Mouse (Mus musculus) intestine, embryonic 14.5 days (tissue): ENCODE data around the gene Cyp2r1. TPM values are rescaled to one million over a fixed set of nuclear protein-coding genes. Genes with fewer than 3 reads are reported as not detected.
A peak's percentile ranks its signal among the peaks of the same experiment; 100 is the strongest.
"Not testable (repeated sequence)": the region's sequence is repeated elsewhere in the genome, so short reads cannot be mapped to it uniquely, and the experiment has no call there.

Source experiments
- ATAC-seq: fragments of 200-750 bp; cut with Nextera tagmentation; replicated peaks from 2 replicates; pipeline ENCODE4 v1.8.0; 2017; ENCODE audit warnings: low read depth, moderate number of reproducible peaks, moderate TSS enrichment, moderate library complexity; ENCODE audit not compliant: low FRiP score, low TSS enrichment
- DNase-seq: peaks from one replicate; pipeline ENCODE4 v3.0.0-alpha.2; 2018; ENCODE audit warnings: low spot score
- H3K27ac ChIP-seq: fragments of 300-500 bp; sonication (generic); 2 replicates; pipeline ENCODE4 v1.5.1; 2014; ENCODE audit warnings: low read depth, mild to moderate bottlenecking, control low read depth
- H3K27me3 ChIP-seq: fragments of 300-500 bp; sonication (generic); replicated peaks from 2 replicates; pipeline ENCODE4 v1.6.1; 2014; ENCODE audit warnings: low read length, control low read depth; ENCODE audit not compliant: control insufficient read depth, insufficient read depth
- H3K36me3 ChIP-seq: fragments of 300-500 bp; sonication (generic); 2 replicates; pipeline ENCODE4 v1.6.1; 2014; ENCODE audit warnings: low read length, control low read depth; ENCODE audit not compliant: control insufficient read depth, insufficient read depth
- H3K4me1 ChIP-seq: fragments of 300-500 bp; sonication (generic); replicated peaks from 2 replicates; pipeline ENCODE4 v1.6.1; 2014; ENCODE audit warnings: low read length, control low read depth, mixed read lengths; ENCODE audit not compliant: control insufficient read depth, insufficient read depth
- H3K4me2 ChIP-seq: fragments of 300-500 bp; sonication (generic); 2 replicates; pipeline ENCODE4 v1.6.1; 2014; ENCODE audit warnings: low read length
- H3K4me3 ChIP-seq: fragments of 300-500 bp; sonication (generic); 2 replicates; pipeline ENCODE4 v1.5.1; 2014; ENCODE audit warnings: low read depth, low read length, control low read depth, mixed read lengths
- H3K9ac ChIP-seq: fragments of 300-500 bp; sonication (generic); 2 replicates; pipeline ENCODE4 v1.6.1; 2014; ENCODE audit warnings: mild to moderate bottlenecking, low read length
- H3K9me3 ChIP-seq: fragments of 300-500 bp; sonication (generic); 2 replicates; pipeline ENCODE4 v1.6.1; 2016; ENCODE audit warnings: low read length, control low read depth; ENCODE audit not compliant: control insufficient read depth
- WGBS: fragments of 180-500 bp; shearing (Covaris S2); extraction: QIAGEN DNeasy Blood & Tissue Kit; methylation state at CpG from one replicate; pipeline ENCODE4 v1.1.7; 2014; 5-methylcytosine and 5-hydroxymethylcytosine counted together
- polyA plus RNA-seq: library from polyadenylated mRNA; unstranded; fragments of >200 nt; fragmentation: Nextera tagmentation; extraction: Ambion mirVana; gene quantifications from 2 replicates; pipeline ENCODE4 v1.2.1, GENCODE M21; 2014

Cyp2r1 gene
- 2.4 and 2.7 TPM in 2 replicates for polyA plus RNA-seq

DNA sequence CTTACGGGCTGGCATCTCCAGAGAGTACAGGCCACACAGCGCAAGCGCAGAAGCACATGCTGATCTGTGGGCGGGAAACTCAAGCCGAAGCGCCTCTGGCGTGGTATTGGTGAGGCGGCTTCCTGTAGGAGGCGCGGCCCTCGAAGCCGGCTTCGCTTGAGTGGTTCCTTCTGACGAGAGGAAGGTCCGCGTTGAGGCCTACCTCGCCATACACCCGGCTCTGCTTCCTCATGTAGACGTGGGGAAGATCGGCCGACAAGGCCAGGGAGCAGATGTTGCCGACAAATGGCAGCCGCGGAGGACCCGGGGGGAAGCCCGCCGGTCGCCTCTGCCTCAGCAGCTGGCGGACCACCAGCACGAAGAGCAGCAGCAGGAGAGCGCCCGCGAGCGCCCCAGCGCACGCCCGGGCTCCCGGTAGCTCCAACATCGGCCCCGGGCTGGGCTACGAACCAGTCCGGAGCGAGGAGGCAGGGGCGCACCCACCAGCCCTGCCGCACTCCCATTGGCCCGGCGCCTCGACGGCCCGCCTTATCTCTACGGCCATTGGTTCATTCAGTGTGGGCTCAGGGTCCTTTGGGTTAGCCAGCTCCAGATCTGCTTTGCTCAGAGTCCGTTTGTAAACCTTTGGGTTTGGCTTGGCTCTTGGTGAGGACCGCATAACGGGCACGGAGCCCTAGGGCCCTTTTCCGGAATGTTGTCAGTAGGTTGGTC is at the start of gene Cyp2r1:
Gene Cyp2r1, minus strand, starts transcription at position 442 of the 711 bp plus-strand sequence.
- H3K27me3 ChIP-seq, result no peaks in the 10 kb centered on the region
- H3K4me1 ChIP-seq, result no peaks in the 10 kb centered on the region
- no peaks in the 10 kb centered on the region for H3K36me3 ChIP-seq
- peak within 1 kb of the TSS; percentile 86 for H3K27ac ChIP-seq
- ATAC-seq, result peak; percentile 100
- peak within 1 kb of the TSS; percentile 59 for H3K4me2 ChIP-seq
- peak; percentile 93 for DNase-seq
- H3K4me3 ChIP-seq, result peak within 1 kb of the TSS; percentile 48
- peak within 1 kb of the TSS; percentile 59 for H3K9ac ChIP-seq
- H3K9me3 ChIP-seq, result no peaks in the 10 kb centered on the region
- 3% methylated on average over 56 of the region's 56 CpGs for WGBS

DNA sequence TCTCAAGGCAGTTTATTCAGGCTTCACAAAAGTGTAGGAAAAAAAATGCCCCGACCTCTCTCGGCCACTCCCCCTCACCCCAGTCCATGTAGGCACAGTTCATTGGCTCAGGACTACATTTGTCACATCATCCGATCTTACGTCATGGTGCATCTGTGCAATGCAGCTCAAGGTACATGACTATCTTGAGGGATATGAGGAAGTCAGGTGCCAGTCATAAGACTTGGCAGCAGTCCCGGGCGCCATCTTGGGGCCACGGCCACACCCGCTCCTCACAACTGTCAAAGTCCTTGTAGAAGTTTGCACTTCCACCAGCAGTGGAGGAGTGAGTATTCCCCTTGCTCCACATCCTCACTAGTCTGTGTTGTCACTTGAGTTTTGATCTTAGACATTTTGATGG is 31.6 kb upstream of the Cyp2r1 start:
- not testable (repeated sequence) for H3K9ac ChIP-seq, H3K27me3 ChIP-seq, H3K36me3 ChIP-seq, H3K27ac ChIP-seq, H3K9me3 ChIP-seq, DNase-seq, H3K4me2 ChIP-seq, ATAC-seq, H3K4me1 ChIP-seq, H3K4me3 ChIP-seq
- WGBS, result 94% methylated on average over 8 of the region's 8 CpGs

DNA sequence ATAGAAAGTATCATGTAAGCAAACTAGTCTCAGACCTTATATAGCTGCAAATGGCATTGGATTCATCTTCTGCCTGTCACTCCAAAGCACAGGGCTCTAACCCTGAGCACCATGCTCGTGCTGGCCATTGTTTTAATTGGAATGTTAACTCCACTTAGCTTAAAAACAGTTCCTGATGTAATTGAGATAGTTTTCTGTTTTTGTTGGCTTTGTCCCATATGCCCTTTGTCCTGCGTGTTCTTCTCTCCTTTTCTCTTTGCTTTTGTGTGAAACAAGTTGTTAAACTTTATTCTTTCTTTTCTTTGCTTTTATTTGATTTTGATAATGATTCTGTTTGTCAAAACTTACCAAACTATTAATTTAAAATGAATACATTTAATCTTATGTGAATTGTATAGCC is 19.7 kb upstream of the Cyp2r1 start:
- H3K27me3 ChIP-seq, result no peaks in the 10 kb centered on the region
- H3K4me2 ChIP-seq, result no peak overlapping the region
- no peaks in the 10 kb centered on the region for H3K4me1 ChIP-seq
- ATAC-seq (no peak), DNase-seq (no peak)
- no peaks in the 10 kb centered on the region for H3K36me3 ChIP-seq
- H3K9ac ChIP-seq, result no peak overlapping the region
- WGBS, result 61% methylated on average over 2 of the region's 2 CpGs
- H3K4me3 ChIP-seq, result no peak overlapping the region
- no peak overlapping the region for H3K27ac ChIP-seq
- H3K9me3 ChIP-seq, result no peaks in the 10 kb centered on the region

DNA sequence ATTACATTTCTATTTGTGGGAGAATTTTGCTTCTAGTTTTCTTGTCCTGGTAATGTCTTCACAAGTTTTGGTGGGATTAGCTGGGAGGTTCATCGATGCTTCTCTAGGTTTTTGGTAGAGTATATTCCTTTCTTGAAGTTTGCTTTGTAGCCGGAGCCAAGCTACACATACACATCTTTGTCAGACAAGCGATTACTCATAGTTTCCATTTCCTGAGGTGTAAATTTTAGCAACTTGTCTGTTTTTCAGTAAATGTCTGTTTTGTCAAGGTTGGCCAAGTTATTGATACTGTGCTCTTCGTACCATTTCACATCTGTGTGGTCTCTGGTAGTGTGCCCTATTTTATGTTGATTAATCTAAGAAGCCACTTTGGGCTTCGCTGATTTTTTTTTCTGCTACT is 18.4 kb upstream of the Cyp2r1 start:
- no peak for DNase-seq
- H3K4me1 ChIP-seq, result no peaks in the 10 kb centered on the region
- no peaks in the 10 kb centered on the region for H3K9me3 ChIP-seq
- H3K27ac ChIP-seq, result no peak overlapping the region
- no peaks in the 10 kb centered on the region for H3K27me3 ChIP-seq
- no peak overlapping the region for H3K4me2 ChIP-seq
- H3K4me3 ChIP-seq, result no peak overlapping the region
- no peaks in the 10 kb centered on the region for H3K36me3 ChIP-seq
- WGBS, result 81% methylated on average over 5 of the region's 5 CpGs
- no peak for ATAC-seq
- H3K9ac ChIP-seq, result no peak overlapping the region

DNA sequence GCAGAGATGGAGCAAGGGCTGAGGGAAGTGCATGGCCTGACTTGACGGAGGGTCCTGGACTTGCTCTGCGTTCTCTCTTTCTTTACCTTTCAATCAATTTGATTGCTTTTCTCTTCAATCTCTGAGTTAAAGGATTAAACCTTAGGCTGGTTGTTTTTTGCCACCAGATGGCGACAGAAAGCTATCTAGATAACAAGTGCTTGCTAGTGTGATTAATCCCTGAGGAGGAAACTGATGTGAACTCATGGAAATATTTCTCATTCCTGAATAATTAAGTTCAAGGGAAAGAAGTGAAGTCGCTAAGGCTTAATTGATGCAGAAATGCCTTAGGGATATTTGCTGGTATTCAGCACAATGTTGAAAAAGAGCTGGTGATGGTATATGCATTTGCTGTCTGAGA is 17.7 kb upstream of the Cyp2r1 start:
- DNase-seq, result peak; percentile 69
- Histone ChIP-seq H3K4me1 (no peaks in the 10 kb centered on the region), H3K27me3 (no peaks in the 10 kb centered on the region), H3K9ac (no peak overlapping the region), H3K36me3 (no peaks in the 10 kb centered on the region), H3K9me3 (no peaks in the 10 kb centered on the region), H3K27ac (no peak overlapping the region), H3K4me3 (no peak overlapping the region), H3K4me2 (no peak overlapping the region)
- 3% methylated on average over 4 of the region's 4 CpGs for WGBS
- no peak for ATAC-seq

DNA sequence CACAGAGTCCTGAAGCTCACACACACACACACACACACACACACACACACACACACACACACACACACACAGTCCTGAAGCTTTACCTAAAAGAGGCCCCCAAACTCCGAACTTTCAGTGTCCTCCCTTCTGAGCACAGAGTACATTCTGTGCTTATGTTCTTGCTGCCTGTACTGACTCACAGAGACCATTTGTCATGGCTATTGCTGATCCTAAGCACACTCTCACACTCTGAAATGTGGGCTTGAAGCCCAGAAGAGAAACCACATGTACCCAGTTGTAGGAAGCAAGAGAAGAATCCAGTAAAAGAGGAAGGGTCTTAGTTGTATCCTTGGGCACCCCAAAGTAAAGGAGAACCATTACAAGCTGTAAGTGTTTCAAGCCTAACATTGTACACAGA is 14.9 kb upstream of the Cyp2r1 start:
- no peaks in the 10 kb centered on the region for H3K27me3 ChIP-seq
- H3K4me1 ChIP-seq, result no peaks in the 10 kb centered on the region
- DNase-seq, result no peak
- 33% methylated on average over 1 of the region's 1 CpGs for WGBS
- no peak overlapping the region for H3K4me3 ChIP-seq
- no peaks in the 10 kb centered on the region for H3K9me3 ChIP-seq
- no peak overlapping the region for H3K9ac ChIP-seq
- H3K4me2 ChIP-seq, result no peak overlapping the region
- H3K36me3 ChIP-seq, result no peaks in the 10 kb centered on the region
- ATAC-seq, result no peak
- H3K27ac ChIP-seq, result no peak overlapping the region

DNA sequence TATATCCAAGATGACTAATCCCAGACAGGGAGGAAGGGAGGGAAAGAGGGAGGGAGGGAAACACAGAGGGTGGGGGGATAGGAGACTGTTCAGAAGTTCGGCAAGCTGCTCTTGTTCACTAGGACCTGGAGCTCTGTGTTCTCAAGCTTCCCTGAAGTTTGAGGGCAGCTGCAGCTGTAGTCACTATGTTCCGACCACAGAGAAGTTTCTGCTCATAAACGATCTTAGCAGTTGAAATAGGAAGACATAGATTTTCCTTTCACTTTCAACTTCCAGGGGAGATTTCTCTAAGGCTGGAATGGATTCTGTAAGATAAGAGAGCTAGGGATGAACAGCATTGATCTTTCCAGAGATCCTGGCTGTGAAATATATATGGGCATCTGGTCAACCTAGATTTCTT is 14.2 kb upstream of the Cyp2r1 start:
- no peak for DNase-seq
- H3K4me2 ChIP-seq, result no peak overlapping the region
- no peaks in the 10 kb centered on the region for H3K27me3 ChIP-seq
- no peaks in the 10 kb centered on the region for H3K9me3 ChIP-seq
- no peak overlapping the region for H3K9ac ChIP-seq
- 43% methylated on average over 3 of the region's 3 CpGs for WGBS
- no peak overlapping the region for H3K4me3 ChIP-seq
- no peak overlapping the region for H3K27ac ChIP-seq
- no peaks in the 10 kb centered on the region for H3K4me1 ChIP-seq
- ATAC-seq, result no peak
- H3K36me3 ChIP-seq, result no peaks in the 10 kb centered on the region

DNA sequence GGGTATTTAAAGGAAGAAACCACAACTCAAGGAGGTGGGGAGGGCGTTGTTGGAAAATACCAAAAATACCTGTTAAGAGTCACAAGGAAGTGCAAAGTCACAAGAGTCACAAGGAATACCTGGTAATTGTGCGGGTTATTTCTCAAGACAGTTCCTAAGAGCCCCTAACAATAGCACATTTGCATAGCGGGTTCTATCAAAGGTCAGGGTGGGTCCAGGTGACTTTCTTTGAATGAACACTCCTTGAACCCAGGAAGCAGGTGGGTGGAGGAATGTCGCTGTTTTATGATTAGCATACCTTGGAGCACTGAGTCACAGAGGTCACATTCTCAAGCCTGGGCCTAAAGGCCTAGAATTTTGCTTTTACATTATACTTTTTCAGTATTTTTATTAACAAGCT is 11.1 kb upstream of the Cyp2r1 start:
- H3K27me3 ChIP-seq, H3K4me2 ChIP-seq, ATAC-seq, H3K36me3 ChIP-seq, H3K4me3 ChIP-seq, H3K4me1 ChIP-seq, DNase-seq, H3K9ac ChIP-seq, H3K27ac ChIP-seq, H3K9me3 ChIP-seq: not testable (repeated sequence)
- WGBS, result 93% methylated on average over 4 of the region's 4 CpGs

DNA sequence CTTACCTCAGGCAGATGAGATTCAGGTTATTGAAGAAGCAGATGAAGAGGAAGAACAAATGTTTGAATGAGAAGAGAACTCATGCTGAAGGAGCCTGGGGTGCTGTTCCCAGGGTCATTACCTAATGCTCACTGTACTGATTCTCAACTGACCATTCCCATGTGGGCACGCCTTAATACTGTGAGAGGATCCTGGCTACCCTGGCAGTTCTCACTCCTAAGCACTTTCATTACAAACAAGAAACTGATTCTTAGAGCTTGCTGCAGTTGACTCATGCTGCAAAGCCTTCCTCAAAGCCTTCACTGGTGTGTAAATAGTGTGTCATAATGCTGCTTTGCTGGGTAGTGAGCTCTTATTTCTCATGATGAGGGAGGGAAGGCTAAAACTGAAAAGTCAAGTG is 26.6 kb downstream of the Cyp2r1 start:
- H3K9me3 ChIP-seq, result no peaks in the 10 kb centered on the region
- no peak overlapping the region for H3K9ac ChIP-seq
- H3K36me3 ChIP-seq, result 0 out of 2 replicates have a peak, but pooled peaks cover 5% of the 10 kb centered on the region
- no peak overlapping the region for H3K4me3 ChIP-seq
- H3K27me3 ChIP-seq, result no peaks in the 10 kb centered on the region
- ATAC-seq, result no peak
- 95% methylated on average over 1 of the region's 1 CpGs for WGBS
- no peak for DNase-seq
- no peaks in the 10 kb centered on the region for H3K4me1 ChIP-seq
- H3K4me2 ChIP-seq, result no peak overlapping the region
- H3K27ac ChIP-seq, result no peak overlapping the region
